ENCODE assay signal across 25 mouse cellular contexts in genomic region chr7:117577035-117577434, GRCm38 (mm10).
DNase-seq lines count a peak whose midpoint lies in the region; ATAC-seq and TF ChIP-seq lines count a peak whose summit lies in the region.
"Had no signal": no experiment of that assay in that cellular context is flagged by ENCODE, and none has a peak within 500 bp of the region (broad histone marks: within the 10 kb centered on the region; RNA-seq: fewer than 3 reads in every experiment).

No protein-coding gene starts in this region.

- H3K4me3 ChIP-seq in bone marrow, adult 2 months (replicated peaks; ENCODE audit: control insufficient read depth, low read depth, low read length) = no peak overlapping the region
- H3K4me3 ChIP-seq: embryonic facial prominence, embryonic 10.5 days; embryonic facial prominence, embryonic 13.5 days; erythroblast, embryonic 14.5 days; forebrain, embryonic 12.5 days; forebrain, embryonic 15.5 days; heart, embryonic 10.5 days; heart, embryonic 13.5 days had no signal

- 56% methylated on average over 6 of the region's 6 CpGs for WGBS in bone marrow, adult 2 months

- no peak for TF ChIP-seq CTCF in bone marrow, adult 2 months (IDR thresholded peaks at IDR 0.05; ENCODE audit: control insufficient read depth, insufficient read depth, low read length)

- H3K27ac ChIP-seq in bone marrow, adult 2 months (ENCODE audit: control insufficient read depth, insufficient read depth, low read depth, low read length, poor library complexity) = peak overlapping the region; percentile 90; the same call in 1 of the 2 replicates
- H3K27ac ChIP-seq: embryonic facial prominence, embryonic 10.5 days; embryonic facial prominence, embryonic 13.5 days; forebrain, embryonic 12.5 days; forebrain, embryonic 15.5 days; heart, embryonic 10.5 days; heart, embryonic 13.5 days; hindbrain, embryonic 14.5 days; hindbrain, postnatal 0 days had no signal

- peaks cover 9% of the 10 kb centered on the region for H3K4me1 ChIP-seq in bone marrow, adult 2 months (ENCODE audit: control insufficient read depth, insufficient read depth, low read length)
- H3K4me1 ChIP-seq: embryonic facial prominence, embryonic 10.5 days; embryonic facial prominence, embryonic 13.5 days; forebrain, embryonic 12.5 days; heart, embryonic 10.5 days had no signal

- no peak for DNase-seq in kidney, postnatal 14 days
- no peak for DNase-seq in embryo, embryonic 11 days
- DNase-seq in heart, adult 11 months = no peak
- DNase-seq: adrenal gland, adult 8-10 months; adrenal gland, postnatal 25 days; cerebellum, adult 18-20 months; cerebellum, adult 9-10 months; cerebellum, postnatal 14 days; gastrocnemius, postnatal 25 days; heart, postnatal 14 days; heart, postnatal 4 days had no signal

- TF ChIP-seq POLR2A in bone marrow, adult 2 months (IDR thresholded peaks at IDR 0.05; ENCODE audit: borderline replicate concordance, control insufficient read depth, low read depth, low read length) = no peak

- ATAC-seq in granulocyte monocyte progenitor cell, adult 5-6 weeks (replicated peaks; ENCODE audit: poor library complexity, severe bottlenecking) = peak; percentile 92
- 0 out of 2 replicates have a peak, but pooled peaks have one; percentile 16 for ATAC-seq in monocyte, adult 5-6 weeks (replicated peaks; ENCODE audit: insufficient number of reproducible peaks, low FRiP score, low TSS enrichment, poor library complexity, severe bottlenecking)
- ATAC-seq: activated CD4-positive, CD25-positive, alpha-beta regulatory T cell, adult 4 months; forebrain, embryonic 15.5 days; hindbrain, postnatal 0 days; inflammation-experienced regulatory T-cells, adult 6 months had no signal
